Mouse (Mus musculus): ENCODE measurements at regions not wholly inside any gene's neighbourhood (a gene's known extent, or its start where the extent isn't known, plus 50 kb on each side); places are given as distances from the start of the nearest gene placed in this dataset.

DNA sequence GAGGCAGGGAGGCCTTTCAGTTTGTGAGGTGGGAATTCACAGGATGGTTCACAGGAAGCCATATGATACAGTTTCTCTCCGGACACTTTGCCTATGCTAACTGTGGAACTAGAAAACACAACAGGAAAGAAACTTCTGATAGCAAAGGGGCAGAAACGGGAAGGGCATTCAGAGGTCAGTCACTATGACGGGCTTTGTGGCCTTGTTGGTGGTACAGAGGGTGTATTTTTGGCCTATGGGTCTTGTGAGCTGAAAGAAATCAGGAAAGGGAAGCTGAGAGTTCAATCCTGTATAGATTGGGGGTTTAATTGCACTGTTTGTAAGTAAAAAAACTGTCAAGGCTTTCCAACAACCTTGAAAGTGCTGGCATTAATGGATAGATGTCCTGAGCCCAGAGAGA, 56.5 kb upstream of the Bmp2 start:
- no peak for TF ChIP-seq POLR2A (IDR thresholded peaks at IDR 0.05; ENCODE audit: control insufficient read depth, low read depth, low read length)
- no peak for TF ChIP-seq CTCF (IDR thresholded peaks at IDR 0.05; ENCODE audit: control insufficient read depth, insufficient read depth, insufficient replicate concordance, low read depth, low read length)

All from testis, adult 2 months (tissue).